Mouse (Mus musculus) megakaryocyte, embryonic 14.5 days (primary cell): ENCODE results near the gene Sppl2a.

Experiments used
- FLI1 ChIP-seq: IDR thresholded peaks from 2 replicates; pipeline ENCODE4 v1.6.1; 2012; ENCODE audit warnings: low read length, inconsistent platforms, mixed read lengths
- GATA1 ChIP-seq: IDR thresholded peaks from 3 replicates; pipeline ENCODE4 v1.6.1; 2012; ENCODE audit warnings: mixed read lengths, low read length, inconsistent platforms, borderline replicate concordance

- TF ChIP-seq GATA1 (no peak), FLI1 (no peak)
Observed at GRCm38 (mm10) chr2:126875516-126875835, 57.6 kb downstream of the Sppl2a start.
